Mouse (Mus musculus) testis, postnatal 14 days (tissue): ENCODE measurements at regions not wholly inside any gene's neighbourhood (a gene's known extent, or its start where the extent isn't known, plus 50 kb on each side); places are given as distances from the start of the nearest gene placed in this dataset.

ENCODE experiments used
- DNase-seq: peaks from one replicate; pipeline ENCODE4 v3.0.0; 2021; ENCODE audit warnings: low spot score

DNA sequence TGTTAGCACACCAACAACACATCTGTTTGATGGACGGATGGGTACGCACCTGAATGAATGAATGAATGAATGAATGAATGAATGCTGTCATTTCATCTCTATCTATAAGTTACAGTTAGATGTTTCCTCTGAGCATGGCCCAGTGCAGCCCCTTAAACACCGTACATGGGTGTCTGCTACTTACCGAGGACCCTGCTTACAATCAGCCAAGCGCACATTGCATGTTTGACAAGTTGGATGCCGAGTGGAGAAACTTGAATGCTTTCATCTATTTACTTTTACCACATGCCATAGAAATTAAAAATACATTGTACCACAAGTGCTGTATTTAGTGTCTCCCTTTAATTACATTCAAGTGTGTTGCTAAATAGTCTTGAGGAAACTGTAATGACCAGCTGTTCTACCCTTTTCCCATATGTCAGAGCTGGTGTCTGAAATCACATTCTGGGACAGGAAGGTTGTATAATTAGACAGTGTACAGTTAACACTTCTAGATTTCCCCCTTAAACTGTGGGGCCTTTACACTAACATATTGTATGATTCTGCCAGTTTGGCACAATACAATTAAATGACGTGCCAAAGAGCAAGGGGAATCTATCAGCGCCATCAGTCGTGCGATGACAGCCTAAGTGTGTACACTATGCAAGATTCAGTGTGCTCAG lies 127.3 kb upstream of the Prox1 start:
- DNase-seq, result no peak

GRCm38 (mm10) chr1:190290061-190290460 lies 119.5 kb upstream of the Prox1 start:
- no peak for DNase-seq

- DNase-seq, result no peak
These were observed 116.1 kb upstream of the Prox1 start for GRCm38 (mm10) chr1:190286481-190287145.

GRCm38 (mm10) chr1:190285636-190286035 lies 115.1 kb upstream of the Prox1 start:
- no peak for DNase-seq

GRCm38 (mm10) chr1:190285049-190285448 lies 114.5 kb upstream of the Prox1 start:
- no peak for DNase-seq

GRCm38 (mm10) chr1:190284138-190284537 lies 113.6 kb upstream of the Prox1 start:
- no peak for DNase-seq

- DNase-seq, result no peak
These were observed 109.8 kb upstream of the Prox1 start for GRCm38 (mm10) chr1:190280081-190280858.

DNA sequence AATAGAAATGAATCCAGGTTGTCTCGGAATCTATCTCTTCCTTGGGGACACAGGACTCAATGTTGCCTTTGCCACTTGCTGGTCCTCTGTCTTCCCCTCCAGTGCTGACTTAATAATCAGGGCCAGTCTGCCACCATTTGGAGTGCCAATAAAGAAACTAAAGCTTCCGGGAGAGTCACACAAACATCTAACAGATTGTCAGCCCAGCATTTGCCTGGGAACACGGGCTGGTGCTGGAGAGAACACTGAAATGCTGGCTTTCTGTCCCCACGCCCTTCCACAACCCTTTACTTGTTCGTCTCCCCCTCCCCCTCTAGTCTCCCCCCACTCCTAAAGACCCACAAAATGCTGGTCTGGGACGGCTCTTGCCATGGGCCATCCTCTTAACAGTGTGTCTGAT lies 104.4 kb upstream of the Prox1 start:
- no peak for DNase-seq

- no peak for DNase-seq
These were observed 100.4 kb upstream of the Prox1 start for GRCm38 (mm10) chr1:190270784-190271385.

GRCm38 (mm10) chr1:190269181-190269580 lies 98.7 kb upstream of the Prox1 start:
- DNase-seq, result no peak

- no peak for DNase-seq
These were observed 94.7 kb upstream of the Prox1 start for GRCm38 (mm10) chr1:190265085-190265780.

GRCm38 (mm10) chr1:190264501-190264900 lies 94.0 kb upstream of the Prox1 start:
- DNase-seq, result no peak

DNA sequence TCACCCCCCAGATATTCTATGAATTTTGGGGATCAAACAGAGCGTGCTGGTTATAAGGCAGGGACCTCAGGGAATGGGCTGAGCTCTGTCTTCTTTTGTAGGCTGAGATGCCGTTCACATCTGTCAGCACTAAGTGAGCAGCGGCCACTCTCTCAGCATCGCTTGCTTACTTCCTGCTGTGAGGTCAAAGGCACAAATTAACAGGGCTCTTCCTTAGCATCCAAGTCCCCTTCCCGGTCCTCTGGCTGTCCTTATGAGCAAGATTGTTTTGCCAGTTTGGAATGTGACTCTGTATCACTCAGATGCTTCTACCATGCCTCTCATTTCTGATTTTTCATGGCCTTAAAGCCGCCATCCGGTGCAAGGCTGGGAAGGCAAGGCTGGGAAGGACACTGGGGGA lies 93.1 kb upstream of the Prox1 start:
- no peak for DNase-seq

GRCm38 (mm10) chr1:190259576-190259975 lies 89.1 kb upstream of the Prox1 start:
- DNase-seq, result no peak

DNA sequence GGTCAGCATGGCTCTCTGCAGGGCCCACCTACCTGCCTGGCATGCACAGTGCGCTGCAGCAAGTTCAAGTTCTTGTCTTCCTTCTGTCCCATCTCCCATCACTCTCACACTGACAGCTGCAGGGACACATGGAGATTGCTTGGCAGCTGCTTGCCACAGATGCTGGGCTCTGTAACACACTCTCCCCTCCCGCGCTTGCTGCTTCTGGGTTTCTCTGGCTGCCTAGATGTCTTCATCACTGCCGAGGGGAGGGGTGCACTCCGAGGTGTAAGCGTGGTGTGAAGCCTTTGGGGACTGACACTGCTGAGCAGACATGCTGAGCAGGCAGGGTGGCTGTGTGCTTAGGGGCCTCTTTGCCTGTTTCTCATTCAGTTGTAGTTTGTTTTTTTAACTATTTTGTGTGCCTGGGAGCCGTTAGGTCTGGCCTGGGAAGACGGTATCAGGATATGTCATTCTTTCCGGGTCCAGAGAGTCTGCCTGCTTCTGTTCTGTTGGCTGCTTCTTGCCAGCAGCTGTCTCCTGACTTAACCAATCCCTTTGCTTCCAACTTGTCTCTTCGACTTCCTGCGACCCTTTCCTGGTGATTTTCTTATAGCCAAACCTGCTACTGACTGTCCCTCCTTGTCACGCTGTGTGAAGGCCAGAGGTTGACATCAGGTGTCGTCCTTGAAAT lies 80.2 kb upstream of the Prox1 start:
- no peak for DNase-seq

DNA sequence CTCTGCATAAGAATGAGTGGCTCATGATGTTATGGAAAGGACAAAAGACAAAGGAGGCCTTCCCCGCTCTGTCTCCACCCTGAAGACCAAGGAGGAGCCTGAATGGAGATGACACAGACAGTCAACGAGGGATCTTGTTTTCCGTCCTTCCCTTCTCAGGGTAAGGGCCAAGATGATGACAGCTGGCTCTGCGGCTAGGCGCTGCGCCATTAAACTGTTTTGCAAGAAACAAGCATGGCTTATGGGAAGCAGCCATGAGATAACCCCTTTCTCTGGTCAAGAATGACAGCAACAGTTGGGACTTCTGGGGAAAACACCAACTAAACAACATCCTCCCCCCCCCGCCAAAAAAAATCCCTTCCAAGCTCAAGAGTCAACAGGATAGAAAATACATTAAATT lies 72.0 kb upstream of the Prox1 start:
- DNase-seq, result no peak

DNA sequence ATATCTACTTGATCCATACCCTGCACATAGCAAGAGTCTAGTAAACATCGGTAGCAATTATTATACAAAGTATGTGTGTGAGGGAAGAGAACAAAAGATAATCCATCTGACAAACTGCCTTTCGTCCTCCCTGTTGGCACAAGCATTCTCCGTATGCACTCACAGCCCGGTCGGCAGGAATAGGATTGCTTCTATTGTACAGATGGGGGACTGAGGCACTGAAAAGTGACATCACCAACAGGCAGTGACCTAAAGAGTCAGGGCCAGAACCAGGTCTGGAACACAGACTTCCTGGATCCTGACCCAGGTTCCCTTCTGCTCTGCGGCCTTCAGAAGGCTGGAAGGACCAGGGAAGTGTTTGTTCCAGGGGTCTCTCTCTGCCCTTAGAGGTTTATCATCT lies 69.3 kb upstream of the Prox1 start:
- no peak for DNase-seq

- DNase-seq, result no peak
These were observed 60.4 kb upstream of the Prox1 start for GRCm38 (mm10) chr1:190230866-190231265.

DNA sequence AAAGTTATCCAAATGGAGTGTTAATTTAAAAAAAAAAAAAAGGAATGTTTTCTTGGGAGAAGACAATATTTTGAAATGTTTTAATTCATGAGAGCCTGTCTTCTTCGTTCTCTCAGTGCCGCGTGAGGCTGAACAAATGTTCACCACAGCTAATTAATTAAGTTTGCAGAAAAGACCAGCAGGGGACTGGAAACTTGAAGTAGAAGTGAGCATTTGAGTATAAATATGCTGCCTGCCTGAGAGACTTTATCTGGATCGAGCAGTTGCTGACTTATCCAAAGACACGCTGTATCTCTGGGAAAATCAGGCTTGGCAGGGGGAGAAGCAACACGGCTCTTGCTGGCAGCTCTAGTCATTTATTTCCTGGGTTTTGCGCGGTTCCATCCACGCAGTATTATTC lies 49.9 kb upstream of the Prox1 start:
- no peak for DNase-seq
